Mouse (Mus musculus): Measurements from ENCODE around the gene Nr4a2. TPM values are rescaled to one million over a fixed set of nuclear protein-coding genes. Genes with fewer than 3 reads are reported as not detected.

The Nr4a2 gene
- polyA plus RNA-seq, 1 experiment from 2014 or later, result 15.3 TPM

DNA sequence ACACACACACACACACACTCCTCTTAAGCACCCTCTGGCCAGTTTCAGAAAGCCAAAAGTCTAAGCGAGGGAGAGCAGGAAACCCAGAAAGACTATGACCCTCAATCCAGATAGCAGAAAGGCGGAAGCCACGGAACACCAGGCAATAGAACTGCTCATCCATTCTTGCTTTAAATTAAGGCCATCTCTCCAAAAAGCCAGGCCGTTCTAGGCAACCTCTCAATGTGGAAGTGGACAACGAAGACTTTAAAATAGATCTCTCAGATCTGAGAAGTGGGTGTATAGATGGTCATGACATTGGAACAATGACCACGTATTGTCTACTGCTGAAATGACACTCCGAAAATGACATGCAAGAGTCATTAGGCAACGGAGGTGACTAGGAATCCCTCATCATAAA lies 19.1 kb downstream of the Nr4a2 start:
- Histone ChIP-seq H3K4me2 (ENCODE audit: low read length) (no peak overlapping the region), H3K27me3 (replicated peaks; ENCODE audit: control insufficient read depth, insufficient read depth, low read length) (peaks cover 68% of the 10 kb centered on the region), H3K4me1 (ENCODE audit: control insufficient read depth, insufficient read depth, low read depth, low read length) (peaks cover 14% of the 10 kb centered on the region), H3K4me3 (ENCODE audit: low read length) (no peak overlapping the region), H3K36me3 (ENCODE audit: control insufficient read depth, insufficient read depth, low read length) (no peaks in the 10 kb centered on the region), H3K27ac (ENCODE audit: low read depth, low read length) (no peak overlapping the region), H3K9ac (ENCODE audit: low read depth, low read length) (no peak overlapping the region), H3K9me3 (ENCODE audit: control insufficient read depth, low read length) (no peaks in the 10 kb centered on the region)
- ATAC-seq, result no peak
- WGBS, result 6% methylated on average over 8 of the region's 8 CpGs

DNA sequence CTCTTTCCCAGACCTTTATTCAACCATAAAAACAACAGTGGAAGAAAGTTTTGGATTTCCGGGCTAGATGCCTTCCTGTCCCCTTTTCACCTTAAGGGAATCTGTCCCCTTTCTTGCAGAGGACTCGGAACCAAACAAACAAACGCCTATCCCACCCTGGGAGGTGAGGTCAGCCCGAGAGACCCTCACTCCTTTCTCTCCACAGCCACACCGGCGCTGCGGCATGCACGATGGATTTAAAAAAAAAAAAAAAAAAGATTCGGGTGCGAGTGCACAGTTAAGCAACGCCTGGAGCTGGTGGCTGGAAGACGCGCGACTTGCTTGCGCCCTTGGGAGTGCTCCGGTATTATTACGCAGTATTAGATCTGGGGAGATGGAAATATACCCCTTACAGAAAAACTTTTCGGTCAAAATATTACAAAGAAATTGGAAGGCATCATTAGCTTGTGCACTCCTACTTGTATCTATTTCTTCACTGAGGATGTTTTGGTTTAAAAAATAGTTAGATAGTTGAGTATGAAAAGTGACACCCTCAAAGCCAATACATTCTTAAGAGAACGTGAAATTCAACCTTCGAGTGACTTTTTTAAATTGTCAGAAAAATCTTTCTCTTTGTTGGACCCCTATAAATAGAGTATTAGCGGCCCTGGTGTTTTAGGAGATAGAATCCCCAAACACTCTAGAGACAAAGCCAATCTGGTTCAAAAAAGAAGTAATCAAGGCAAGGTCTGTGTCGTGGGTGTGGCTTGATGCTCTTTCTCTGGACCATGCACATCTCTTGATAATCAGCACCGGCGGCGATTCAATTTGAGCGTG lies 19.8 kb downstream of the Nr4a2 start:
- 1% methylated on average over 23 of the region's 26 CpGs for WGBS
- H3K9me3 ChIP-seq (ENCODE audit: control insufficient read depth, low read length), result no peaks in the 10 kb centered on the region
- H3K4me3 ChIP-seq (ENCODE audit: low read length), result peak overlapping the region; percentile 16; the same call in 1 of the 2 replicates
- H3K4me1 ChIP-seq (ENCODE audit: control insufficient read depth, insufficient read depth, low read depth, low read length), result peaks cover 14% of the 10 kb centered on the region
- H3K4me2 ChIP-seq (ENCODE audit: low read length), result peak overlapping the region; percentile 28; the same call in 1 of the 2 replicates
- no peak overlapping the region for H3K27ac ChIP-seq (ENCODE audit: low read depth, low read length)
- peaks cover 63% of the 10 kb centered on the region for H3K27me3 ChIP-seq (replicated peaks; ENCODE audit: control insufficient read depth, insufficient read depth, low read length)
- ATAC-seq, result no peak
- H3K36me3 ChIP-seq (ENCODE audit: control insufficient read depth, insufficient read depth, low read length), result no peaks in the 10 kb centered on the region
- no peak overlapping the region for H3K9ac ChIP-seq (ENCODE audit: low read depth, low read length)

DNA sequence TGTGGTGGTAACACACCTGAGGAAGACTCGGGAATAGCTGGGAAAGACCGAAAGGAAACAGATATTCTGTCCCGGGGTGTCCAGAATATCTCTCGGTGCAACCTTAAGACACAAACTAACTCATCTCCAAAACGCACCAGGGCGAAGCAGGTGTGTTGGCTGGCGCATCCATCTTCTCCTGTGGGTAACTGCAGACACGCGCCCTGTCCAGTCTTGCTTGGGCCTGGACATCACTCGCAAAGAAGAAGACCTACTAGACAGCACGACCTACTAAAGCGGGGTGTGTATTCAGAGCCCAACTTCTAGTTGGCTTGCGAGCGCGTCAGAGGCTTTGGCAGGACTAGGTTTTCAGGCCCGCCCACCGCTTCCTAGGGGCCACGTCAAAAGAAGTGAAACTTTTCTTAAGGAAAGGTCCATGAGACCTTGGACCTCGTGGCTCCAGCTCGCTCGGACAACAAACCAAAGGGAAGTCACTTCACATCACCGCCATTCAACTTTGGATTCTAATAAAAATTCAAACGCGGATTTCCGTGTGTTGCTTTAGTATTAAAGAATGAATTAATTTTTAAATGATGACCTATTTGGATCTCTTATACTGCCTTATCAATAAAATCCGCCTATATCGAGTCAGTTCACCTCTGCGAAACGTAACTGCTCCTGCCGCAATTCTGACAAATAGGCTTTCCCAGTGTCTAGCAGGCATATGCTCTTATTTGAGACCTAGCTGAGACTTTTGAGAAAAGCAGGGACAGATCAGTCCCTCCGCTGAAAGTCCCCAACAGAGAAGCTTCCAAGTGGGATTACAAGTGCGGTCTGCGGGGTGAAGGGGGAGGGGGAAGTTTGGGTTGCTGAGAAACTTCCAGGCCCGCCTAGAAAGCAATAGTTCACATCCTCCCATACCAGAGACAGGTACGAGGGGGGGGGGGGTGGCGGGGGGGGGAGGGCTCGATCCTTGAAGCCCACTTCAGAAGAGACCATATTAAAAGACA lies 20.7 kb downstream of the Nr4a2 start:
- WGBS, result 3% methylated on average over 35 of the region's 37 CpGs
- peak overlapping the region; percentile 39 for H3K4me3 ChIP-seq (ENCODE audit: low read length)
- H3K27me3 ChIP-seq (replicated peaks; ENCODE audit: control insufficient read depth, insufficient read depth, low read length), result peaks cover 54% of the 10 kb centered on the region
- H3K36me3 ChIP-seq (ENCODE audit: control insufficient read depth, insufficient read depth, low read length), result no peaks in the 10 kb centered on the region
- peaks cover 14% of the 10 kb centered on the region for H3K4me1 ChIP-seq (ENCODE audit: control insufficient read depth, insufficient read depth, low read depth, low read length)
- H3K9me3 ChIP-seq (ENCODE audit: control insufficient read depth, low read length), result no peaks in the 10 kb centered on the region
- peak; percentile 34; the same call in 1 of the 2 replicates for ATAC-seq
- no peak overlapping the region for H3K9ac ChIP-seq (ENCODE audit: low read depth, low read length)
- no peak overlapping the region for H3K27ac ChIP-seq (ENCODE audit: low read depth, low read length)
- H3K4me2 ChIP-seq (ENCODE audit: low read length), result peak overlapping the region; percentile 71

DNA sequence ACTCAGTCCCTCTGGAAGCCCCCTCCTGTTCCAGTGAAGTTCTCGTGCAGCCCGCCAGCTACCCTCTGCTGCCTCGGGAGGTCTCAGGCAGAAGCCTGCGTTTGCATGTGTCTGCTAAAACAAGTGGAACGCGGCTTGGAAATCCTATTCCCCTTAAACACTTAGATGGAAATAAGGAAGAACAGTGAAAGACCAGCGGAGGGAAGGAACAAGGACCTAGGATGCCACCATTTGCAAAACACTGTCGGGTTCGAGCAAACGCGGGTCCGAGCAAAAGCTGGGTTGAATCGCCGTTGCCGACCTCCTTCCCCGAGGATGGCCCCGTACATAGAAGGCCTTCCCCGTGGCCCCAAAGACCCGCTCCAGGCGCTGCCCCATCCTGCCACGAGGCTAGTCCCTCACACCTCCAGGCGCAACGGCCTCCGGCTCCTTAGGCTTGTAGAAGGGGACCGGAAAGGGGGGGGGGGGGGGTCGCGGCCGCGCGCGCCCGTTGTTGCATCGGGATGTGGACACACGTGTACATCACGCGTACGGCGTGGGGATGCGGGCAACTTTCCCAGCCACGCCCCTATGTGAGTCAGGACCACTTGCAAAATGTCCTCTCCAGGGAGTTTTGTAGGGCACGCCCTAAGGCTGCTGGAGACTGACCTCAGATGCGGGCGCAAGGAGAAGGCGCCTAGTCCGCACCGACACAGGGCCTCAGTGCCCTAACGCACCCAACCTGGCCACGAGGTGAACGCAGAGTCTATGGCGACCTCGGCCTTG lies 21.5 kb downstream of the Nr4a2 start:
- Histone ChIP-seq H3K27me3 (replicated peaks; ENCODE audit: control insufficient read depth, insufficient read depth, low read length) (peaks cover 49% of the 10 kb centered on the region), H3K4me3 (ENCODE audit: low read length) (peak overlapping the region; percentile 39), H3K36me3 (ENCODE audit: control insufficient read depth, insufficient read depth, low read length) (no peaks in the 10 kb centered on the region), H3K27ac (ENCODE audit: low read depth, low read length) (no peak overlapping the region), H3K4me1 (ENCODE audit: control insufficient read depth, insufficient read depth, low read depth, low read length) (peaks cover 14% of the 10 kb centered on the region), H3K9me3 (ENCODE audit: control insufficient read depth, low read length) (no peaks in the 10 kb centered on the region), H3K9ac (ENCODE audit: low read depth, low read length) (peak overlapping the region; percentile 42), H3K4me2 (ENCODE audit: low read length) (peak overlapping the region; percentile 71)
- ATAC-seq, result peak; percentile 69; the same call in 1 of the 2 replicates
- WGBS, result 1% methylated on average over 36 of the region's 51 CpGs

DNA sequence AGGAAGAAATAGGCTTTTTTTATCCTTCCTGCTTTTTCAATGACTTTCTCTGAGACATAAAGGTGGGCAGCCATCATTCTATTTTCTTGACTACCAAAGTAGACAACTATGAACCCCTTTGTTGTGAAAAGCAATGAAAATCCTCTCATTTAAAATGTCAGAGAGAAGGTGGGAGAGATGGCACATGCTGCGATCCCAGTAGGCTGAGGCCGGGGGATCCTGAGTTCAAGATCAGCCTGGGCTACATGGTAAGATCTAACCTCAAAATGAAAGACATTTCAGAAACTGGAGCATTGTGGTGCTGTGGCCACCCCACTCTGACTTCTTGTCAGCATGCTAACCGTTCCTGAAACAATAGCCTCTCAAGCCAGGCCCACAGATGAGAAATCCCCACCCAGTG lies 23.6 kb downstream of the Nr4a2 start:
- WGBS, result 70% methylated on average over 3 of the region's 3 CpGs
- H3K27me3 ChIP-seq (replicated peaks; ENCODE audit: control insufficient read depth, insufficient read depth, low read length), result peaks cover 36% of the 10 kb centered on the region
- H3K4me3 ChIP-seq (ENCODE audit: low read length), result no peak overlapping the region
- ATAC-seq, result no peak
- H3K4me1 ChIP-seq (ENCODE audit: control insufficient read depth, insufficient read depth, low read depth, low read length), result peaks cover 14% of the 10 kb centered on the region
- H3K9me3 ChIP-seq (ENCODE audit: control insufficient read depth, low read length), result no peaks in the 10 kb centered on the region
- H3K4me2 ChIP-seq (ENCODE audit: low read length), result no peak overlapping the region
- H3K27ac ChIP-seq (ENCODE audit: low read depth, low read length), result no peak overlapping the region
- no peaks in the 10 kb centered on the region for H3K36me3 ChIP-seq (ENCODE audit: control insufficient read depth, insufficient read depth, low read length)
- no peak overlapping the region for H3K9ac ChIP-seq (ENCODE audit: low read depth, low read length)

DNA sequence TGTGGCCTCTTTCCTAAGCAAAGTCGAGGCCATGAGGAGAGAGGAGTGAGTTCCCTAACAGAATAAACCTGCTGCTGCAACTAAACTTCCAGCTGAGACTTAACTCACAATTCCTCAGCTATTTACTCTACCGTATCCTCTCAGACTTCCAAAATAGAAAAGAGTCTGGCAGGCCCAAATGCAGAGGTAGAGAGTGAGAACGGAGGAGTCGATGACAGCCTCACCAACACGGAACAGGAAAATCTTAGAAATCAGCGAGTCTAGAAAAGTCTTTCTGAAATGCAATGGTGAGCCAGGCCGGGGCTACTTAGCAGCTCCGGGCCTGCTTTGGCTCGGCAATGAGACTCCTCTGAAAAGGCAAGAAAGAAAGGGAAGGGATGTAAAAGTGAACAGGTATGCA lies 51.4 kb downstream of the Nr4a2 start:
- Histone ChIP-seq H3K27ac (ENCODE audit: low read depth, low read length) (no peak overlapping the region), H3K4me3 (ENCODE audit: low read length) (no peak overlapping the region), H3K9ac (ENCODE audit: low read depth, low read length) (no peak overlapping the region), H3K9me3 (ENCODE audit: control insufficient read depth, low read length) (no peaks in the 10 kb centered on the region), H3K4me2 (ENCODE audit: low read length) (no peak overlapping the region), H3K27me3 (replicated peaks; ENCODE audit: control insufficient read depth, insufficient read depth, low read length) (no peaks in the 10 kb centered on the region), H3K36me3 (ENCODE audit: control insufficient read depth, insufficient read depth, low read length) (no peaks in the 10 kb centered on the region), H3K4me1 (ENCODE audit: control insufficient read depth, insufficient read depth, low read depth, low read length) (no peaks in the 10 kb centered on the region)
- ATAC-seq, result no peak
- 74% methylated on average over 9 of the region's 9 CpGs for WGBS

DNA sequence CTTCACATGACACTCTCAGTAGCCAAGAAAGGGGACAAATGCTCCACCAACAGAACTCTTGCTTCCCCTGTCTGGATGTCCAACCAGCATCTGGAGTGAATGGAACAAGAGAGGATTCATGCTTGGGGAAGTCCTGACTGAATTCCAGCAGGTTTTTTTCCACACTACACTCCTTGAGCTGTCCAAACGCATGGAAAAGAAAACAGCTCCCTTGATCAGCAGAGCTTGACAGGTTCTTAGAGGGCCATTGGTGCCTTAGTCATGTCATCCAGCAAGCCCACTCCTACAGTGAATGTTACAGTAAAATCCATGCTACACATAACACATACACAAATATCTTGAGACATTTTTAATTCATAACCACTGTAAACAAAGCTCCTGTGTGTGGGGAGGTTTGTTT lies 60.3 kb downstream of the Nr4a2 start:
- ATAC-seq, result no peak
- Histone ChIP-seq H3K4me1 (ENCODE audit: control insufficient read depth, insufficient read depth, low read depth, low read length) (no peaks in the 10 kb centered on the region), H3K9ac (ENCODE audit: low read depth, low read length) (no peak overlapping the region), H3K9me3 (ENCODE audit: control insufficient read depth, low read length) (no peaks in the 10 kb centered on the region), H3K36me3 (ENCODE audit: control insufficient read depth, insufficient read depth, low read length) (no peaks in the 10 kb centered on the region), H3K27me3 (replicated peaks; ENCODE audit: control insufficient read depth, insufficient read depth, low read length) (no peaks in the 10 kb centered on the region), H3K4me3 (ENCODE audit: low read length) (no peak overlapping the region), H3K4me2 (ENCODE audit: low read length) (no peak overlapping the region), H3K27ac (ENCODE audit: low read depth, low read length) (no peak overlapping the region)
- 73% methylated on average over 1 of the region's 1 CpGs for WGBS

Data from hindbrain, embryonic 16.5 days (tissue).